In genomic region chr4:140763158-140763557, GRCm38 (mm10) we compare ENCODE assay signal across 9 mouse cellular contexts. TPM values are rescaled to one million over a fixed set of nuclear protein-coding genes. Genes with fewer than 3 reads are reported as not detected.
A peak's percentile ranks its signal among the peaks of the same experiment; 100 is the strongest.
DNase-seq lines count a peak whose midpoint lies in the region; ATAC-seq lines count a peak whose summit lies in the region.
"Had no signal": no experiment of that assay in that cellular context is flagged by ENCODE, and none has a peak within 500 bp of the region (broad histone marks: within the 10 kb centered on the region; RNA-seq: fewer than 3 reads in every experiment).

No protein-coding gene starts in this region.

- no peak overlapping the region for H3K4me2 ChIP-seq in forebrain, embryonic 11.5 days (ENCODE audit: low read depth, low read length, severe bottlenecking)
- H3K4me2 ChIP-seq in forebrain, embryonic 12.5 days = no peak overlapping the region
- H3K4me2 ChIP-seq in kidney, embryonic 14.5 days (replicated peaks; ENCODE audit: low read depth, low read length) = no peak overlapping the region

- no peak overlapping the region for H3K9ac ChIP-seq in forebrain, embryonic 11.5 days (ENCODE audit: low read length)
- H3K9ac ChIP-seq in forebrain, embryonic 12.5 days = no peak overlapping the region
- H3K9ac ChIP-seq in kidney, embryonic 14.5 days (ENCODE audit: low read depth, low read length) = no peak overlapping the region

- H3K27me3 ChIP-seq in forebrain, embryonic 11.5 days (ENCODE audit: control insufficient read depth, insufficient read depth, low read length) = no peaks in the 10 kb centered on the region
- H3K27me3 ChIP-seq in forebrain, embryonic 12.5 days = 0 out of 2 replicates have a peak, but pooled peaks cover 2% of the 10 kb centered on the region
- 0 out of 2 replicates have a peak, but pooled peaks cover 3% of the 10 kb centered on the region for H3K27me3 ChIP-seq in kidney, embryonic 14.5 days (ENCODE audit: control insufficient read depth, insufficient read depth, low read length)

- no peaks in the 10 kb centered on the region for H3K36me3 ChIP-seq in forebrain, embryonic 11.5 days (ENCODE audit: control insufficient read depth, insufficient read depth, low read length)
- H3K36me3 ChIP-seq in forebrain, embryonic 12.5 days (replicated peaks) = no peaks in the 10 kb centered on the region
- no peaks in the 10 kb centered on the region for H3K36me3 ChIP-seq in kidney, embryonic 14.5 days (ENCODE audit: control insufficient read depth, insufficient read depth, low read length)

- peak; percentile 82 for DNase-seq in forebrain, embryonic 11.5 days (ENCODE audit: low spot score)
- peak; percentile 40 to 71 for DNase-seq in spleen, adult 18-20 months
- no peak for DNase-seq in spleen, adult 12 weeks (ENCODE audit: low spot score)
- DNase-seq in embryo, embryonic 11.5 days (ENCODE audit: low read depth, low spot score) = peak; percentile 35
- peak; percentile 76 for DNase-seq in mesoderm, embryonic 11.5 days (ENCODE audit: low read depth, low spot score)
- DNase-seq in thymus, postnatal 36 days = peak; percentile 80 to 81

- H3K4me1 ChIP-seq in forebrain, embryonic 11.5 days (replicated peaks; ENCODE audit: control insufficient read depth, insufficient read depth, low read length) = peaks cover 2% of the 10 kb centered on the region; the same call in 1 of the 2 replicates
- peaks cover 7% of the 10 kb centered on the region for H3K4me1 ChIP-seq in forebrain, embryonic 12.5 days
- 0 out of 2 replicates have a peak, but pooled peaks cover 3% of the 10 kb centered on the region for H3K4me1 ChIP-seq in kidney, embryonic 14.5 days (ENCODE audit: control insufficient read depth, insufficient read depth, low read length)

- H3K4me3 ChIP-seq in forebrain, embryonic 11.5 days (ENCODE audit: low read depth, low read length) = no peak overlapping the region
- no peak overlapping the region for H3K4me3 ChIP-seq in forebrain, embryonic 12.5 days (replicated peaks)
- no peak overlapping the region for H3K4me3 ChIP-seq in kidney, embryonic 14.5 days (ENCODE audit: low read length)

- WGBS in forebrain, embryonic 11.5 days = 19% methylated on average over 9 of the region's 9 CpGs
- 19% methylated on average over 9 of the region's 9 CpGs for WGBS in forebrain, embryonic 12.5 days
- 16% methylated on average over 9 of the region's 9 CpGs for WGBS in kidney, embryonic 14.5 days

- no peaks in the 10 kb centered on the region for H3K9me3 ChIP-seq in forebrain, embryonic 11.5 days (ENCODE audit: control insufficient read depth, low read length)
- no peaks in the 10 kb centered on the region for H3K9me3 ChIP-seq in forebrain, embryonic 12.5 days
- H3K9me3 ChIP-seq in kidney, embryonic 14.5 days (ENCODE audit: control insufficient read depth, low read length) = no peaks in the 10 kb centered on the region

- H3K27ac ChIP-seq in forebrain, embryonic 11.5 days (ENCODE audit: low read depth, low read length) = no peak overlapping the region
- no peak overlapping the region for H3K27ac ChIP-seq in forebrain, embryonic 12.5 days
- H3K27ac ChIP-seq in kidney, embryonic 14.5 days (ENCODE audit: low read depth, low read length) = no peak overlapping the region

- no peak for ATAC-seq in forebrain, embryonic 11.5 days (replicated peaks; ENCODE audit: low FRiP score)
- no peak for ATAC-seq in forebrain, embryonic 12.5 days (ENCODE audit: low FRiP score)
- peak; percentile 48; the same call in 1 of the 2 replicates for ATAC-seq in kidney, embryonic 14.5 days (ENCODE audit: low FRiP score, low TSS enrichment)

RNA-seq across cellular contexts. Expression of gene Padi4, which starts 10.9 kb away (rescaled TPM):
- 1.8 and 2.0 TPM in 2 replicates for polyA plus RNA-seq in forebrain, embryonic 11.5 days (2014; fragmentation: Nextera tagmentation; extraction: Ambion mirVana)
- polyA plus RNA-seq in forebrain, embryonic 12.5 days (2016; fragmentation: Nextera tagmentation; extraction: Ambion mirVana) = 0.90 and 1.8 TPM in 2 replicates
- polyA plus RNA-seq in kidney, embryonic 14.5 days (2014; fragmentation: Nextera tagmentation; extraction: Ambion mirVana) = 1.1 and 1.3 TPM in 2 replicates

RNA-seq across cellular contexts. Expression of gene Padi6, which starts 20.7 kb away (rescaled TPM):
- 0.08 TPM in 1 of 2 replicates, not detected in the other for polyA plus RNA-seq in forebrain, embryonic 11.5 days (2014; fragmentation: Nextera tagmentation; extraction: Ambion mirVana)
- not detected in 2 replicates for polyA plus RNA-seq in forebrain, embryonic 12.5 days (2016; fragmentation: Nextera tagmentation; extraction: Ambion mirVana)
- not detected in 2 replicates for polyA plus RNA-seq in kidney, embryonic 14.5 days (2014; fragmentation: Nextera tagmentation; extraction: Ambion mirVana)
- polyA plus RNA-seq: liver, embryonic 16.5 days had no signal

RNA-seq across cellular contexts. Expression of gene Padi3, which starts 47.3 kb away (rescaled TPM):
- polyA plus RNA-seq in forebrain, embryonic 11.5 days (2014; fragmentation: Nextera tagmentation; extraction: Ambion mirVana) = not detected in 2 replicates
- 0.06 TPM in 1 of 2 replicates, not detected in the other for polyA plus RNA-seq in forebrain, embryonic 12.5 days (2016; fragmentation: Nextera tagmentation; extraction: Ambion mirVana)
- polyA plus RNA-seq in kidney, embryonic 14.5 days (2014; fragmentation: Nextera tagmentation; extraction: Ambion mirVana) = 0.08 and 0.21 TPM in 2 replicates
